Mouse (Mus musculus) neural tube, embryonic 11.5 days (tissue): ENCODE measurements at regions not wholly inside any gene's neighbourhood (a gene's known extent, or its start where the extent isn't known, plus 50 kb on each side); places are given as distances from the start of the nearest gene placed in this dataset.

Experiments used
- ATAC-seq: fragments of 200-750 bp; cut with Nextera tagmentation; 2 replicates; pipeline ENCODE4 v1.8.0; 2017; ENCODE audit warnings: moderate number of reproducible peaks, mild to moderate bottlenecking, moderate TSS enrichment, moderate library complexity; ENCODE audit not compliant: insufficient read depth, low FRiP score, low TSS enrichment
- DNase-seq: peaks from one replicate; pipeline ENCODE4 v3.0.0-alpha.2; 2015; ENCODE audit warnings: low spot score
- H3K27ac ChIP-seq: fragments of 300-500 bp; sonication (generic); 2 replicates; pipeline ENCODE4 v1.5.1; 2014; ENCODE audit warnings: low read depth, mild to moderate bottlenecking, low read length
- H3K27me3 ChIP-seq: fragments of 300-500 bp; sonication (generic); 2 replicates; pipeline ENCODE4 v1.6.1; 2014; ENCODE audit warnings: mild to moderate bottlenecking, low read length, mixed read lengths; ENCODE audit not compliant: control insufficient read depth, insufficient read depth
- H3K36me3 ChIP-seq: fragments of 300-500 bp; sonication (generic); 2 replicates; pipeline ENCODE4 v1.6.1; 2014; ENCODE audit warnings: mild to moderate bottlenecking, low read length, moderate library complexity, mixed read lengths; ENCODE audit not compliant: control insufficient read depth, insufficient read depth
- H3K4me1 ChIP-seq: fragments of 300-500 bp; sonication (generic); 2 replicates; pipeline ENCODE4 v1.6.1; 2014; ENCODE audit warnings: low read length, mixed read lengths; ENCODE audit not compliant: control insufficient read depth, insufficient read depth
- H3K4me2 ChIP-seq: fragments of 300-500 bp; sonication (generic); 2 replicates; pipeline ENCODE4 v1.6.1; 2014; ENCODE audit warnings: low read depth, mild to moderate bottlenecking, moderate library complexity
- H3K4me3 ChIP-seq: fragments of 300-500 bp; sonication (generic); 2 replicates; pipeline ENCODE4 v1.5.1; 2014; ENCODE audit warnings: low read depth, low read length
- H3K9ac ChIP-seq: fragments of 300-500 bp; sonication (generic); 2 replicates; pipeline ENCODE4 v1.6.1; 2014; ENCODE audit warnings: mild to moderate bottlenecking, low read length
- H3K9me3 ChIP-seq: fragments of 300-500 bp; sonication (generic); 2 replicates; pipeline ENCODE4 v1.6.1; 2016; ENCODE audit warnings: low read length; ENCODE audit not compliant: control insufficient read depth
- WGBS: fragments of 180-500 bp; shearing (Covaris S2); extraction: QIAGEN DNeasy Blood & Tissue Kit; methylation state at CpG from one replicate; pipeline ENCODE4 v1.1.7; 2014; 5-methylcytosine and 5-hydroxymethylcytosine counted together

GRCm38 (mm10) chr10:117539532-117539931 lies 89.8 kb upstream of the Cpm start:
- no peak for DNase-seq
- Histone ChIP-seq H3K27ac (no peak overlapping the region), H3K27me3 (no peaks in the 10 kb centered on the region), H3K36me3 (no peaks in the 10 kb centered on the region), H3K4me3 (no peak overlapping the region), H3K4me1 (no peaks in the 10 kb centered on the region), H3K9me3 (no peaks in the 10 kb centered on the region), H3K4me2 (no peak overlapping the region), H3K9ac (no peak overlapping the region)
- no peak for ATAC-seq
- 88% methylated on average over 1 of the region's 1 CpGs for WGBS

DNA sequence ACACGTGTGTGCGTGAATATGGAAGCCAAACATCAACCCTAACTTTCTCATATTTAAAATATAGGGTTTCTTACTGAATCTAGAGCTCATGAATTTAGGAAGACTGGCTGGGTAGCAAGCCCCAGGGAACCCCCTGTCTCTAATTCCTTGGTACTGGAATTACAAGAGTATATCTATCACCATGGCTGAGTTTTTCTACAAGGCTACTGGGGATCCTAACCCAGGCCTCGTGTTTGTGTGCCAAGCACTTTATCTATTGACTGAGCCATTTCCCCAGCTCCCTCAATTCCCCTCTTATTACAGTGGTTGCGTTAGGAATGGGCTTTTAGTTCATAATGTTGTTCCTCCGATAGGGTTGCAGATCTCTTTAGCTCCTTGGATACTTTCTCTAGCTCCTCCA lies 90.6 kb upstream of the Cpm start:
- Histone ChIP-seq H3K36me3 (no peaks in the 10 kb centered on the region), H3K27ac (no peak overlapping the region), H3K4me1 (no peaks in the 10 kb centered on the region), H3K27me3 (no peaks in the 10 kb centered on the region), H3K9me3 (no peaks in the 10 kb centered on the region), H3K9ac (no peak overlapping the region), H3K4me2 (no peak overlapping the region), H3K4me3 (no peak overlapping the region)
- WGBS, result 86% methylated on average over 5 of the region's 5 CpGs
- ATAC-seq, result no peak
- DNase-seq, result no peak

GRCm38 (mm10) chr10:117536769-117537599 lies 92.3 kb upstream of the Cpm start:
- H3K4me1 ChIP-seq, result no peaks in the 10 kb centered on the region
- no peaks in the 10 kb centered on the region for H3K9me3 ChIP-seq
- no peaks in the 10 kb centered on the region for H3K27me3 ChIP-seq
- no peak overlapping the region for H3K4me2 ChIP-seq
- H3K9ac ChIP-seq, result no peak overlapping the region
- H3K27ac ChIP-seq, result no peak overlapping the region
- DNase-seq (no peak), ATAC-seq (no peak)
- H3K4me3 ChIP-seq, result no peak overlapping the region
- 97% methylated on average over 15 of the region's 15 CpGs for WGBS
- no peaks in the 10 kb centered on the region for H3K36me3 ChIP-seq

DNA sequence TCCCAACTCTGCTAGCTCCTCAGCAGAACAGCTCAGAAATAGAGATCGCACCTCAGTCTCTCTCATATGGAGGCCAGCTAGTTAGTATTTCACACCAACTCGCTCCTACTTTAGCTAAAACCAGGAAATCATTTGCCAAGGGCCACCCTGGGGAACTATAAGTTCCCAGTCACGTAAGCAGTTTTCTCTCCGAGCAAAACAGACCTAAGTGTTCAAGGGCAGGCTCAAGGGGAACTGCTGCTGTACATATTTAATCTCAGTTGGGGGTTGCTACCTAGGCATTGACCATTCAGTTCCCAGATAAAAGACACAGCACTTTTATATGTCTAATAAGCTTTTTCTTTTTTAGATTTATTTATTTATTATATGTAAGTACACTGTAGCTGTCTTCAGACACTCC lies 93.5 kb upstream of the Cpm start:
- WGBS, result 86% methylated on average over 4 of the region's 4 CpGs
- no peak for DNase-seq
- Histone ChIP-seq H3K9ac (no peak overlapping the region), H3K9me3 (no peaks in the 10 kb centered on the region), H3K36me3 (no peaks in the 10 kb centered on the region), H3K27ac (no peak overlapping the region), H3K27me3 (no peaks in the 10 kb centered on the region), H3K4me2 (no peak overlapping the region), H3K4me3 (no peak overlapping the region), H3K4me1 (no peaks in the 10 kb centered on the region)
- no peak for ATAC-seq

DNA sequence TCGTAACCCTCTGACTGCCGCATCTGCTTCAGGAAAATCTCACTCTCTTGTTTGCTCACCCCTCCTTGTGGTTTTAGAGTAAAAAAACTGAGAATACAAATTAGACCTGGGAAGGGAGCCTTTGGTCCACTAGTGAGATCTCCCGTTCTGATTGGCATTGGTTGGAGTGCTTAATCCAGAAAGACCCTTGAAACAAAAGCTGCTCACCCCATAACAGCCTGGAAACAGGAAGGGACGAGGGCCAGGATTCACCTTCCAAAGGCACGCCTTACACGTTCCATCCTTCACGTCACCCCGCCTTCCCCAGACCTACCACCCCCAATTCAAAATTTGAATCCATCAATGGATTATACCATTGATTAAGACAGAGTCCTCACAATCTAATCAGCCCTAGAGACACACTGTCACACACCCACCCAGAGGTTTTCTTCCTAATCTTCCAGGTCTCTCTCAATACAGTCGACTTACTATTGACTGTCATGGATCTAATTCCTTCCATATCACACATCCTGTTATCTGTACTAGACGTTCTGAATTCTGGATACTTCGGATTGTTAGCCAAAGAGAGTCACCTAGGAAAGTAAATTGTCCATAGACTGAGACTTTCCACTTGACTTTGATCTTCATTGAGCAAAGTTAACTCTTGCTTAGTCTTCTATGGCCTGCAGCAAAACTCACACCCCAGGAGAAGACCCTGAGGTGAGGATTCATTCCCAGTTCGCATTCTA lies 94.1 kb upstream of the Cpm start:
- H3K4me3 ChIP-seq, result no peak overlapping the region
- no peak for ATAC-seq

DNA sequence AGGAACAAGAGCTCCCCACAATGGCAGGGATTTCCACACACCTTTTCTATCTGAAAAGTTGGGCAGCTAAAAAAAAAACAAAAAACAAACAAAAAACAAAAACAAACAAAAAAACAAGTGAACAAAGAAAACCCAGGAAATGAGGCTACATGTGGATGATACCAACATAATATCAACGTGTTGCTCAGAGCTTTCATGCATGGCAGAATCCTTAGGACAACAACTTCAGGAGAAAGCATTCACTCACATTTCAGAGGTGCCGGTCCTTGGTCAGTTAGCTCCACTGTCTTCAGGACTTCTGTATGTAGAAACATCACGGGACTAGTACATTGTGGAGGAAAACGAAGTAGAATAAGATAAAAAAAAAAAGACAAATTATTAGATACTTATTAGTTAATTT lies 94.8 kb upstream of the Cpm start:
- ATAC-seq, result no peak
- H3K9ac ChIP-seq, result no peak overlapping the region
- no peak for DNase-seq
- H3K4me3 ChIP-seq, result no peak overlapping the region
- H3K4me2 ChIP-seq, result no peak overlapping the region
- H3K27me3 ChIP-seq, result no peaks in the 10 kb centered on the region
- H3K36me3 ChIP-seq, result no peaks in the 10 kb centered on the region
- WGBS, result 89% methylated on average over 4 of the region's 4 CpGs
- no peak overlapping the region for H3K27ac ChIP-seq
- no peaks in the 10 kb centered on the region for H3K4me1 ChIP-seq
- no peaks in the 10 kb centered on the region for H3K9me3 ChIP-seq

More for the DNA sequence above, 94.1 kb upstream of the Cpm start:
- H3K36me3 ChIP-seq, result no peaks in the 10 kb centered on the region
- 91% methylated on average over 12 of the region's 12 CpGs for WGBS
- no peaks in the 10 kb centered on the region for H3K9me3 ChIP-seq
- H3K27me3 ChIP-seq, result no peaks in the 10 kb centered on the region
- DNase-seq, result no peak
- no peaks in the 10 kb centered on the region for H3K4me1 ChIP-seq
- H3K9ac ChIP-seq, result no peak overlapping the region
- H3K4me2 ChIP-seq, result no peak overlapping the region
- no peak overlapping the region for H3K27ac ChIP-seq

- no peak overlapping the region for H3K4me2 ChIP-seq
- no peak overlapping the region for H3K27ac ChIP-seq
- no peak overlapping the region for H3K9ac ChIP-seq
- no peak overlapping the region for H3K4me3 ChIP-seq
- no peaks in the 10 kb centered on the region for H3K4me1 ChIP-seq
- H3K36me3 ChIP-seq, result no peaks in the 10 kb centered on the region
- DNase-seq (no peak), ATAC-seq (no peak)
- H3K9me3 ChIP-seq, result no peaks in the 10 kb centered on the region
- no peaks in the 10 kb centered on the region for H3K27me3 ChIP-seq
- 88% methylated on average over 8 of the region's 8 CpGs for WGBS
These were observed 95.5 kb upstream of the Cpm start for GRCm38 (mm10) chr10:117533541-117534386.

GRCm38 (mm10) chr10:117532750-117533540 lies 96.4 kb upstream of the Cpm start:
- Histone ChIP-seq H3K36me3 (no peaks in the 10 kb centered on the region), H3K27me3 (no peaks in the 10 kb centered on the region), H3K4me2 (no peak overlapping the region), H3K4me3 (no peak overlapping the region), H3K9me3 (no peaks in the 10 kb centered on the region), H3K27ac (no peak overlapping the region), H3K9ac (no peak overlapping the region), H3K4me1 (no peaks in the 10 kb centered on the region)
- DNase-seq (no peak), ATAC-seq (no peak)
- 94% methylated on average over 1 of the region's 1 CpGs for WGBS
